Mouse (Mus musculus): Measurements from ENCODE around the gene S100a11. TPM values are rescaled to one million over a fixed set of nuclear protein-coding genes. Genes with fewer than 3 reads are reported as not detected.
A peak's percentile ranks its signal among the peaks of the same experiment; 100 is the strongest.

S100a11 gene
- polyA plus RNA-seq, 1 experiment from 2014 or later: 133 TPM

- no peak overlapping the region for H3K9ac ChIP-seq
- no peak overlapping the region for H3K27ac ChIP-seq
- no peaks in the 10 kb centered on the region for H3K9me3 ChIP-seq (replicated peaks)
- no peaks in the 10 kb centered on the region for H3K4me1 ChIP-seq
- H3K36me3 ChIP-seq (ENCODE audit: poor library complexity, severe bottlenecking): no peaks in the 10 kb centered on the region
- 87% methylated on average over 7 of the region's 7 CpGs for WGBS
- H3K4me2 ChIP-seq: no peak overlapping the region
- H3K27me3 ChIP-seq: no peaks in the 10 kb centered on the region
- peak; percentile 16; the same call in 1 of the 2 replicates for ATAC-seq
- no peak overlapping the region for H3K4me3 ChIP-seq
These were observed 48.2 kb downstream of the S100a11 start for GRCm38 (mm10) chr3:93568428-93569040.

- Histone ChIP-seq H3K9me3 (replicated peaks) (no peaks in the 10 kb centered on the region), H3K36me3 (ENCODE audit: poor library complexity, severe bottlenecking) (no peaks in the 10 kb centered on the region), H3K27me3 (no peaks in the 10 kb centered on the region), H3K9ac (no peak overlapping the region), H3K27ac (no peak overlapping the region), H3K4me1 (no peaks in the 10 kb centered on the region), H3K4me3 (no peak overlapping the region), H3K4me2 (no peak overlapping the region)
- 70% methylated on average over 2 of the region's 2 CpGs for WGBS
- no peak for ATAC-seq
These were observed 48.8 kb downstream of the S100a11 start for GRCm38 (mm10) chr3:93569046-93569445.

GRCm38 (mm10) chr3:93572058-93572791 is 51.9 kb downstream of the S100a11 start:
- H3K27ac ChIP-seq: no peak overlapping the region
- H3K27me3 ChIP-seq: no peaks in the 10 kb centered on the region
- no peak overlapping the region for H3K9ac ChIP-seq
- no peak for ATAC-seq
- WGBS: 71% methylated on average over 5 of the region's 5 CpGs
- H3K4me2 ChIP-seq: no peak overlapping the region
- H3K36me3 ChIP-seq (ENCODE audit: poor library complexity, severe bottlenecking): no peaks in the 10 kb centered on the region
- H3K4me3 ChIP-seq: no peak overlapping the region
- no peaks in the 10 kb centered on the region for H3K9me3 ChIP-seq (replicated peaks)
- H3K4me1 ChIP-seq: no peaks in the 10 kb centered on the region

Other genes with a start within 250 kb of the S100a11 start
- gene Flg, start 247.0 kb upstream of the S100a11 start, polyA plus RNA-seq (2015; fragmentation: Nextera tagmentation; extraction: Ambion mirVana): not detected in 2 replicates
- not detected in 2 replicates for gene Hrnr, start 200.7 kb upstream of the S100a11 start, polyA plus RNA-seq (2015; fragmentation: Nextera tagmentation; extraction: Ambion mirVana)
- gene Rptn, start 126.8 kb upstream of the S100a11 start, polyA plus RNA-seq (2015; fragmentation: Nextera tagmentation; extraction: Ambion mirVana): not detected in 2 replicates
- gene Tchh, start 78.2 kb upstream of the S100a11 start, polyA plus RNA-seq (2015; fragmentation: Nextera tagmentation; extraction: Ambion mirVana): 0.37 and 0.53 TPM in 2 replicates
- gene Tchhl1, start 51.7 kb upstream of the S100a11 start, polyA plus RNA-seq (2015; fragmentation: Nextera tagmentation; extraction: Ambion mirVana): not detected in 2 replicates
- gene S100a10, start 34.6 kb downstream of the S100a11 start, polyA plus RNA-seq (2015; fragmentation: Nextera tagmentation; extraction: Ambion mirVana): 69.1 and 89.9 TPM in 2 replicates
- gene Tdpoz2, start 132.2 kb downstream of the S100a11 start, polyA plus RNA-seq (2015; fragmentation: Nextera tagmentation; extraction: Ambion mirVana): not detected in 2 replicates
- not detected in 2 replicates for gene Tdpoz1, start 155.8 kb downstream of the S100a11 start, polyA plus RNA-seq (2015; fragmentation: Nextera tagmentation; extraction: Ambion mirVana)
- gene Gm37596, start 172.6 kb downstream of the S100a11 start, polyA plus RNA-seq (2015; fragmentation: Nextera tagmentation; extraction: Ambion mirVana): not detected in 2 replicates